Mouse (Mus musculus): ENCODE measurements at regions not wholly inside any gene's neighbourhood (a gene's known extent, or its start where the extent isn't known, plus 50 kb on each side); places are given as distances from the start of the nearest gene placed in this dataset.
A peak's percentile ranks its signal among the peaks of the same experiment; 100 is the strongest.

- peak; percentile 87 for ATAC-seq
- Histone ChIP-seq H3K9ac (ENCODE audit: low read depth, low read length) (no peak overlapping the region), H3K4me1 (ENCODE audit: control insufficient read depth, insufficient read depth, low read depth, low read length) (peaks cover 5% of the 10 kb centered on the region), H3K27ac (ENCODE audit: low read depth, low read length) (no peak overlapping the region), H3K4me2 (ENCODE audit: low read length) (no peak overlapping the region), H3K36me3 (ENCODE audit: control insufficient read depth, insufficient read depth, low read length) (no peaks in the 10 kb centered on the region), H3K27me3 (replicated peaks; ENCODE audit: control insufficient read depth, insufficient read depth, low read length) (no peaks in the 10 kb centered on the region), H3K4me3 (ENCODE audit: low read length) (no peak overlapping the region), H3K9me3 (ENCODE audit: control insufficient read depth, low read length) (no peaks in the 10 kb centered on the region)
- 29% methylated on average over 8 of the region's 8 CpGs for WGBS
Observed at GRCm38 (mm10) chr2:50568777-50569501, 272.3 kb upstream of the Mmadhc start.

DNA sequence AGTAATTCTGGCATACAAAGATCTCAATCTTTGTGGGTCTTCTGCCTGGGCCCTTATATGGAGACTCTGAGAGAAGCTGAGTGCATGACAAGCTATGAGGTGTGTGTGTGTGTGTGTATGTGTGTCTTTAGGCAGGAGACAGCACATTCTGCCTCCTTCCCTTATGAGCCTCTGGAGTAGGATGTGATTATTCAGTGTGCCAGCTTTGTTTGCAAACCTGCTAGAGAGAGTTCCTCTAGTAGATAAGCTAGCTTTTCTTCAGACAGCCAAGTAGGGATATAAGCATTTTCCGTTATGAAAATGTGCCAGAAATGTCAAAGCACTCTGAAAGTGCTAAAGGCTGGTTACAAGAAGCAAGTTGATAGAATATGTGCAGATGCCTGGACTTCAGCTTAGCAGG is 270.9 kb upstream of the Mmadhc start:
- ATAC-seq, result no peak
- H3K27ac ChIP-seq (ENCODE audit: low read depth, low read length), result no peak overlapping the region
- H3K9me3 ChIP-seq (ENCODE audit: control insufficient read depth, low read length), result no peaks in the 10 kb centered on the region
- H3K9ac ChIP-seq (ENCODE audit: low read depth, low read length), result no peak overlapping the region
- H3K4me1 ChIP-seq (ENCODE audit: control insufficient read depth, insufficient read depth, low read depth, low read length), result peaks cover 5% of the 10 kb centered on the region
- no peaks in the 10 kb centered on the region for H3K27me3 ChIP-seq (replicated peaks; ENCODE audit: control insufficient read depth, insufficient read depth, low read length)
- no peak overlapping the region for H3K4me2 ChIP-seq (ENCODE audit: low read length)
- H3K4me3 ChIP-seq (ENCODE audit: low read length), result no peak overlapping the region
- no peaks in the 10 kb centered on the region for H3K36me3 ChIP-seq (ENCODE audit: control insufficient read depth, insufficient read depth, low read length)
- WGBS, result 81% methylated on average over 1 of the region's 1 CpGs

DNA sequence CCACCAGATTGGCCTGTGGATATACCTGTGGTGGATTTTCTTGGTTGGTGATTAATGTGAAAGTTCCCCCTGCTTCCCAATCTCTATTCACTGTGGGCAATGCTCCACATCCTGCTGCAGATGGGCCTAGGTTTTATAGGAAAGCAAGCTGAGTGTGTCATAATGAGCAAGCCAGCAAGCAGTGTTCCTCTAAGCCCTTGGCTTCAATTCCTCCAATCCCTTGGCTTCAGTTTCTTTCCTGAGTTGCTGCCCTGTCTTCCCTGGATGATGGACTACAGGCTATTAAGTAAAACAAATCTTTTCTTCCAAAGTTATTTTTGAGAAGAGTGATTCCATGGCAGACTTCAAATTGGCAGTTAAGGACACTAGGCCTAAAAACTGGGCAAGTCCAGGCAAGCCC is 257.4 kb upstream of the Mmadhc start:
- Histone ChIP-seq H3K4me1 (ENCODE audit: control insufficient read depth, insufficient read depth, low read depth, low read length) (no peaks in the 10 kb centered on the region), H3K27me3 (replicated peaks; ENCODE audit: control insufficient read depth, insufficient read depth, low read length) (no peaks in the 10 kb centered on the region), H3K9me3 (ENCODE audit: control insufficient read depth, low read length) (no peaks in the 10 kb centered on the region), H3K4me2 (ENCODE audit: low read length) (no peak overlapping the region), H3K9ac (ENCODE audit: low read depth, low read length) (no peak overlapping the region), H3K27ac (ENCODE audit: low read depth, low read length) (no peak overlapping the region), H3K4me3 (ENCODE audit: low read length) (no peak overlapping the region), H3K36me3 (ENCODE audit: control insufficient read depth, insufficient read depth, low read length) (no peaks in the 10 kb centered on the region)
- no peak for ATAC-seq

- Histone ChIP-seq H3K27me3 (replicated peaks; ENCODE audit: control insufficient read depth, insufficient read depth, low read length) (no peaks in the 10 kb centered on the region), H3K9ac (ENCODE audit: low read depth, low read length) (no peak overlapping the region), H3K27ac (ENCODE audit: low read depth, low read length) (no peak overlapping the region), H3K36me3 (ENCODE audit: control insufficient read depth, insufficient read depth, low read length) (no peaks in the 10 kb centered on the region), H3K4me2 (ENCODE audit: low read length) (no peak overlapping the region), H3K4me1 (ENCODE audit: control insufficient read depth, insufficient read depth, low read depth, low read length) (no peaks in the 10 kb centered on the region), H3K4me3 (ENCODE audit: low read length) (no peak overlapping the region), H3K9me3 (ENCODE audit: control insufficient read depth, low read length) (no peaks in the 10 kb centered on the region)
- ATAC-seq, result no peak
- WGBS, result 95% methylated on average over 2 of the region's 2 CpGs
Observed at GRCm38 (mm10) chr2:50552437-50552836, 255.8 kb upstream of the Mmadhc start.

- Histone ChIP-seq H3K4me1 (ENCODE audit: control insufficient read depth, insufficient read depth, low read depth, low read length) (no peaks in the 10 kb centered on the region), H3K27ac (ENCODE audit: low read depth, low read length) (no peak overlapping the region), H3K27me3 (replicated peaks; ENCODE audit: control insufficient read depth, insufficient read depth, low read length) (no peaks in the 10 kb centered on the region), H3K36me3 (ENCODE audit: control insufficient read depth, insufficient read depth, low read length) (no peaks in the 10 kb centered on the region), H3K4me3 (ENCODE audit: low read length) (no peak overlapping the region), H3K9me3 (ENCODE audit: control insufficient read depth, low read length) (no peaks in the 10 kb centered on the region), H3K4me2 (ENCODE audit: low read length) (no peak overlapping the region), H3K9ac (ENCODE audit: low read depth, low read length) (no peak overlapping the region)
- no peak for ATAC-seq
- 78% methylated on average over 8 of the region's 8 CpGs for WGBS
Observed at GRCm38 (mm10) chr2:50549871-50550270, 253.3 kb upstream of the Mmadhc start.

GRCm38 (mm10) chr2:50539741-50540441 is 243.3 kb upstream of the Mmadhc start:
- ATAC-seq, result no peak
- 83% methylated on average over 2 of the region's 2 CpGs for WGBS
- Histone ChIP-seq H3K36me3 (ENCODE audit: control insufficient read depth, insufficient read depth, low read length) (no peaks in the 10 kb centered on the region), H3K4me2 (ENCODE audit: low read length) (no peak overlapping the region), H3K27me3 (replicated peaks; ENCODE audit: control insufficient read depth, insufficient read depth, low read length) (no peaks in the 10 kb centered on the region), H3K9me3 (ENCODE audit: control insufficient read depth, low read length) (no peaks in the 10 kb centered on the region), H3K4me1 (ENCODE audit: control insufficient read depth, insufficient read depth, low read depth, low read length) (no peaks in the 10 kb centered on the region), H3K9ac (ENCODE audit: low read depth, low read length) (no peak overlapping the region), H3K27ac (ENCODE audit: low read depth, low read length) (no peak overlapping the region), H3K4me3 (ENCODE audit: low read length) (no peak overlapping the region)

DNA sequence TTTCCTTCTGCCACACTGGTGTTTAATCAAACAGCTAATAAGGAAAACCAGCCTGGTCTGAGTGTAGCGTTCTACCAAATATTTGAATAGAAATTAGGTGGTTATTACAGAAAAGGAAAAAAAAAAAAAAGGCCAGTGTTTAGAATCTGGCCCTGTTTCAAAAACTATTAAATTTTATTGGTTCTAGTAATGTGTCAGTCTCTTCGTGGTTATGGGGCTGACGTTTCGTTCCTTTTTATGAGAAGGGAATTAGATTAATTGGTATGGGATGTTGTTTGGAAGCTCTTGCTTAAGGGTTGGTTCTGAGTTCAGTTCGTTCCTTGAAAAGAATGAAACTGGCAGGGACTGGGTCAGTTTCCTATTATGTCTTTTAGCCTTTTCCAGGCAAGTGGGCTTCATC is 241.5 kb upstream of the Mmadhc start:
- Histone ChIP-seq H3K9me3 (ENCODE audit: control insufficient read depth, low read length) (no peaks in the 10 kb centered on the region), H3K4me1 (ENCODE audit: control insufficient read depth, insufficient read depth, low read depth, low read length) (no peaks in the 10 kb centered on the region), H3K27me3 (replicated peaks; ENCODE audit: control insufficient read depth, insufficient read depth, low read length) (no peaks in the 10 kb centered on the region), H3K9ac (ENCODE audit: low read depth, low read length) (no peak overlapping the region), H3K36me3 (ENCODE audit: control insufficient read depth, insufficient read depth, low read length) (no peaks in the 10 kb centered on the region), H3K4me3 (ENCODE audit: low read length) (no peak overlapping the region), H3K4me2 (ENCODE audit: low read length) (no peak overlapping the region), H3K27ac (ENCODE audit: low read depth, low read length) (no peak overlapping the region)
- WGBS, result 49% methylated on average over 5 of the region's 5 CpGs
- ATAC-seq, result no peak

- Histone ChIP-seq H3K9ac (ENCODE audit: low read depth, low read length) (no peak overlapping the region), H3K4me3 (ENCODE audit: low read length) (no peak overlapping the region), H3K4me2 (ENCODE audit: low read length) (no peak overlapping the region), H3K27ac (ENCODE audit: low read depth, low read length) (no peak overlapping the region), H3K9me3 (ENCODE audit: control insufficient read depth, low read length) (no peaks in the 10 kb centered on the region), H3K27me3 (replicated peaks; ENCODE audit: control insufficient read depth, insufficient read depth, low read length) (no peaks in the 10 kb centered on the region), H3K36me3 (ENCODE audit: control insufficient read depth, insufficient read depth, low read length) (no peaks in the 10 kb centered on the region), H3K4me1 (ENCODE audit: control insufficient read depth, insufficient read depth, low read depth, low read length) (no peaks in the 10 kb centered on the region)
- no peak for ATAC-seq
- 90% methylated on average over 4 of the region's 4 CpGs for WGBS
Observed at GRCm38 (mm10) chr2:50535085-50535878, 238.7 kb upstream of the Mmadhc start.

GRCm38 (mm10) chr2:50533702-50534101 is 237.1 kb upstream of the Mmadhc start:
- no peaks in the 10 kb centered on the region for H3K36me3 ChIP-seq (ENCODE audit: control insufficient read depth, insufficient read depth, low read length)
- no peak overlapping the region for H3K9ac ChIP-seq (ENCODE audit: low read depth, low read length)
- H3K4me2 ChIP-seq (ENCODE audit: low read length), result no peak overlapping the region
- H3K27me3 ChIP-seq (replicated peaks; ENCODE audit: control insufficient read depth, insufficient read depth, low read length), result no peaks in the 10 kb centered on the region
- WGBS, result 85% methylated on average over 2 of the region's 2 CpGs
- H3K4me1 ChIP-seq (ENCODE audit: control insufficient read depth, insufficient read depth, low read depth, low read length), result no peaks in the 10 kb centered on the region
- no peak overlapping the region for H3K4me3 ChIP-seq (ENCODE audit: low read length)
- no peak for ATAC-seq
- no peak overlapping the region for H3K27ac ChIP-seq (ENCODE audit: low read depth, low read length)
- H3K9me3 ChIP-seq (ENCODE audit: control insufficient read depth, low read length), result no peaks in the 10 kb centered on the region
